Mouse (Mus musculus) MEL (cell line): ENCODE measurements around the gene Clec4b2.

Source experiments
- BHLHE40 ChIP-seq: IDR thresholded peaks from 2 replicates; pipeline ENCODE4 v1.6.1; 2012; ENCODE audit warnings: low read depth, mild to moderate bottlenecking, inconsistent platforms, low read length, improper control_type of control experiment, borderline replicate concordance
- CTCF ChIP-seq, 3 experiments: IDR thresholded peaks in 2 of 3; conservative IDR thresholded peaks in 1 of 3; 2 replicates each; pipeline ENCODE4 v1.5.1; 2011 to 2012; ENCODE audit warnings: low read length in 3 of 3, low read depth in 2 of 3, mild to moderate bottlenecking in 2 of 3, improper control_type of control experiment in 1 of 3, inconsistent platforms in 1 of 3, mixed read lengths in 1 of 3, moderate library complexity in 1 of 3; ENCODE audit not compliant: control insufficient read depth in 1 of 3, insufficient read depth in 1 of 3, poor library complexity in 1 of 3, severe bottlenecking in 1 of 3
- POLR2A ChIP-seq, 2 experiments: IDR thresholded peaks; 2 replicates each; pipeline ENCODE4 v1.6.1; 2011 to 2012; ENCODE audit warnings: low read length in 2 of 2, mild to moderate bottlenecking in 2 of 2, control low read depth in 1 of 2, improper control_type of control experiment in 1 of 2, low read depth in 1 of 2, moderate library complexity in 1 of 2; ENCODE audit not compliant: control insufficient read depth in 1 of 2, insufficient read depth in 1 of 2, poor library complexity in 1 of 2

DNA sequence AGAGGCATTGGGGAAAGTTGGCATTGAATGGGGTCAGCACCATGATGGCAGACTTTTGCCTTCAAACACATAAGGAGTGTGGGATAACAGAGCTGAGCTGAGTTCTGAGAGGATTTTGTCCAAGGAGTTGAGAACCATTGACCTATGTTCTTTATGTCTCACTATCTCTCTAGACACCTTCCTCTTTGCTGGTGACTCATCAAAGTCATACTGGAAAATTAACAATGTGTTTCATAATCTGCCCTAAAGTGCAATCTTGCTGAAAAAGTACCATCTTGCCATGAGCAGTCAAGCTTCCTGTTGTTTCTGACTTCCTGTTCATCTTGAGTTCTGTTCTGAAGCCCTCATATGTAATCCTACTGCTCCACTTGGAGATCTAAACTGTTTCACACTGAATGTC is 80.0 kb downstream of the Clec4b2 start:
- TF ChIP-seq BHLHE40 (no peak), POLR2A (IDR thresholded peaks at IDR 0.05; ENCODE audit: control insufficient read depth in 1 of 2, insufficient read depth in 1 of 2, low read depth in 1 of 2, low read length in 2 of 2, poor library complexity in 1 of 2) (no peak), CTCF (IDR thresholded peaks at IDR 0.05 in 2 of 3, conservative IDR thresholded peaks at IDR 0.05 in 1 of 3; ENCODE audit: control insufficient read depth in 1 of 3, insufficient read depth in 1 of 3, low read depth in 2 of 3, low read length in 3 of 3, poor library complexity in 1 of 3, severe bottlenecking in 1 of 3) (no peak)
